Mouse (Mus musculus): ENCODE results near the gene Ctdspl. TPM values are rescaled to one million over a fixed set of nuclear protein-coding genes. Genes with fewer than 3 reads are reported as not detected.

The Ctdspl gene
- polyA plus RNA-seq, 1 experiment from 2014 or later = 3.1 TPM

- H3K36me3 ChIP-seq (ENCODE audit: inconsistent target) = no peaks in the 10 kb centered on the region
- no peak overlapping the region for H3K27ac ChIP-seq
- H3K4me3 ChIP-seq (ENCODE audit: inconsistent target) = no peak overlapping the region
- H3K79me2 ChIP-seq (ENCODE audit: inconsistent target) = no peaks in the 10 kb centered on the region
- WGBS (ENCODE audit: missing documents) = 100% methylated on average over 4 of the region's 4 CpGs
Measured at GRCm38 (mm10) chr9:118949654-118950053, 23.4 kb downstream of the Ctdspl start.

DNA sequence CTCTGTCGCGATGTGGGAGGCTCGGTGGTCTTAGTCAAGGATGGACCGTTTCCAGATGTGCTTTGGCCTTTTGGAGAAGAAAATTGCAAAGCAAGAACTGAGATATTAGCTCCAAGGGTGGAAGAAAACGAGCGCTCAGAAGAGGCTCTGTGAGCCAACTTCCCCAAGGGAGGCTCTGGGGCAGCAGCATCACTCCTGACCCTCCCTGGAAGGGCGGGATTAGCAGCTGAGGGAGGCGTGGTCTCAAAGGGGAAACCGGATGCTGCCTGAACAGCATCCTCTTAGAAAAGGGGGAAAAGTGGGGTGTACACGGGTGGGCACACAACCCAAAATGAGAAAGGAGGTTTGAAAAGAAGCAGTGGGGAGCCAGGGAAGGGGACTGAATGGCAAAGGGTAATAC is 23.8 kb downstream of the Ctdspl start:
- Histone ChIP-seq H3K4me3 (ENCODE audit: inconsistent target) (no peak overlapping the region), H3K27ac (no peak overlapping the region), H3K36me3 (ENCODE audit: inconsistent target) (no peaks in the 10 kb centered on the region), H3K79me2 (ENCODE audit: inconsistent target) (no peaks in the 10 kb centered on the region)
- 62% methylated on average over 9 of the region's 10 CpGs for WGBS (ENCODE audit: missing documents)

DNA sequence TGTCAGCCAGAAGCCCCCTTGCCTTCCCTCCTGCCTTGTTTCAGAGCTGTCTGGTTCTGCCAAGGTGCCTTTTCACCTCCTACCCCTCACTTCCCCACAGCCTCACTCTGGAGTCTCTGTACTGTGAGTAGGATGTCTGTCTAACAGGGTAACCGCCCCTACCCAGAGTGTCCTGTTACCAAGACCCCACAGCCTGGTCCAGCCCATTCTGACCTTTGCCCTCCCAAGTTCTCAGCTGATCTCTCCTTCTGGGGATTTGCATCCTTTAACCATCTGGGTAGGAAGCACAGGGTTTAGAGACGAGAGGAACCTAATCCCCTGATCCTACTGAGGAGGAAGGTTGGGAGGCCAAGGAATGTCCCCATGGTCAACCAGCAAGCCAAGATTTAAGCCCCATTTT is 24.5 kb downstream of the Ctdspl start:
- Histone ChIP-seq H3K79me2 (ENCODE audit: inconsistent target) (no peaks in the 10 kb centered on the region), H3K36me3 (ENCODE audit: inconsistent target) (no peaks in the 10 kb centered on the region), H3K27ac (no peak overlapping the region), H3K4me3 (ENCODE audit: inconsistent target) (no peak overlapping the region)
- 91% methylated on average over 2 of the region's 2 CpGs for WGBS (ENCODE audit: missing documents)

GRCm38 (mm10) chr9:118951381-118951780 is 25.1 kb downstream of the Ctdspl start:
- Histone ChIP-seq H3K27ac (no peak overlapping the region), H3K36me3 (ENCODE audit: inconsistent target) (no peaks in the 10 kb centered on the region)
- WGBS (ENCODE audit: missing documents) = 94% methylated on average over 7 of the region's 7 CpGs

GRCm38 (mm10) chr9:118952180-118952579 is 25.9 kb downstream of the Ctdspl start:
- Histone ChIP-seq H3K36me3 (ENCODE audit: inconsistent target) (no peaks in the 10 kb centered on the region), H3K79me2 (ENCODE audit: inconsistent target) (no peaks in the 10 kb centered on the region), H3K27ac (no peak overlapping the region), H3K4me3 (ENCODE audit: inconsistent target) (no peak overlapping the region)
- 96% methylated on average over 16 of the region's 16 CpGs for WGBS (ENCODE audit: missing documents)

More at GRCm38 (mm10) chr9:118951381-118951780, 25.1 kb downstream of the Ctdspl start:
- Histone ChIP-seq H3K4me3 (ENCODE audit: inconsistent target) (no peak overlapping the region), H3K79me2 (ENCODE audit: inconsistent target) (no peaks in the 10 kb centered on the region)

DNA sequence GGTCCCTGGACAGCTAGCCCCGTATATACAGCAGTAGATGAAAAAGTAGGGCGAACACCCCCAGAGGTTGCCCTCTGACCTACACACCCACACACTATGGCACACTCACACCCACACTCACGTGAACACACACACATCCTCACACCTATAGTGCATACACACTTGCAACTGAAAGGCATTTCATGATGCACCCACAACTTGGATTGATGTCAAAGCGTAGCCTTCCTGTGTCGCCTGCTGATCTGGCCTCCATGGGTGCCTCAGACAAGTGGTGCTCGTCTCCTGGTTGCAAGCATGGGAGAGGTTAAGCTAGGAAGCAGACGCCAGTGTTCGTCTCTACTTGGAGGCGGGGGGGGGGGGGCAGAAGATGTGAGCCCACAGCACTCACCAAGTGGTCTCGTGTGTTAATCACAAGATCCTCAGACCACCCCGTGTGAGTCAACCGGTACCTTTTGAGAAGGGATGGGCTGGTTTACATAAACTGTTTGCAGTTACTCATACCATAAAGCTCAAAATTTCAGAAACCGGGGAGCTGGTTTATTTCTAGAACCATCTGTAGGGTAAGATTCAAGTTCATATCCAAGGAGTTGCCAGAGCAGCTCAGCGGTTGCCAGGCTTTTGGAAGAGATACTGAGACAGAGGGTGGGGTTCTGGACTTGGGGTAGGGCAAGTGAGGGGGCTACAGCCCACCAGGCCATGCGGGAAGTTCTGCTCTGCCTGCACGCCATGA is 27.4 kb downstream of the Ctdspl start:
- 96% methylated on average over 16 of the region's 16 CpGs for WGBS (ENCODE audit: missing documents)
- no peaks in the 10 kb centered on the region for H3K36me3 ChIP-seq (ENCODE audit: inconsistent target)

GRCm38 (mm10) chr9:118958802-118959201 is 32.5 kb downstream of the Ctdspl start:
- 62% methylated on average over 7 of the region's 7 CpGs for WGBS (ENCODE audit: missing documents)
- no peaks in the 10 kb centered on the region for H3K36me3 ChIP-seq (ENCODE audit: inconsistent target)
- H3K4me3 ChIP-seq (ENCODE audit: inconsistent target) = no peak overlapping the region
- H3K27ac ChIP-seq = no peak overlapping the region
- no peaks in the 10 kb centered on the region for H3K79me2 ChIP-seq (ENCODE audit: inconsistent target)

More for the DNA sequence above, 27.4 kb downstream of the Ctdspl start:
- Histone ChIP-seq H3K4me3 (ENCODE audit: inconsistent target) (no peak overlapping the region), H3K27ac (no peak overlapping the region), H3K79me2 (ENCODE audit: inconsistent target) (no peaks in the 10 kb centered on the region)

GRCm38 (mm10) chr9:118960415-118961091 is 34.3 kb downstream of the Ctdspl start:
- no peaks in the 10 kb centered on the region for H3K36me3 ChIP-seq (ENCODE audit: inconsistent target)
- H3K27ac ChIP-seq = no peak overlapping the region
- H3K4me3 ChIP-seq (ENCODE audit: inconsistent target) = no peak overlapping the region
- 72% methylated on average over 16 of the region's 16 CpGs for WGBS (ENCODE audit: missing documents)
- no peaks in the 10 kb centered on the region for H3K79me2 ChIP-seq (ENCODE audit: inconsistent target)

- Histone ChIP-seq H3K4me3 (ENCODE audit: inconsistent target) (no peak overlapping the region), H3K36me3 (ENCODE audit: inconsistent target) (no peaks in the 10 kb centered on the region), H3K27ac (no peak overlapping the region), H3K79me2 (ENCODE audit: inconsistent target) (no peaks in the 10 kb centered on the region)
- WGBS (ENCODE audit: missing documents) = 94% methylated on average over 9 of the region's 9 CpGs
Measured at GRCm38 (mm10) chr9:118963149-118963548, 36.9 kb downstream of the Ctdspl start.

DNA sequence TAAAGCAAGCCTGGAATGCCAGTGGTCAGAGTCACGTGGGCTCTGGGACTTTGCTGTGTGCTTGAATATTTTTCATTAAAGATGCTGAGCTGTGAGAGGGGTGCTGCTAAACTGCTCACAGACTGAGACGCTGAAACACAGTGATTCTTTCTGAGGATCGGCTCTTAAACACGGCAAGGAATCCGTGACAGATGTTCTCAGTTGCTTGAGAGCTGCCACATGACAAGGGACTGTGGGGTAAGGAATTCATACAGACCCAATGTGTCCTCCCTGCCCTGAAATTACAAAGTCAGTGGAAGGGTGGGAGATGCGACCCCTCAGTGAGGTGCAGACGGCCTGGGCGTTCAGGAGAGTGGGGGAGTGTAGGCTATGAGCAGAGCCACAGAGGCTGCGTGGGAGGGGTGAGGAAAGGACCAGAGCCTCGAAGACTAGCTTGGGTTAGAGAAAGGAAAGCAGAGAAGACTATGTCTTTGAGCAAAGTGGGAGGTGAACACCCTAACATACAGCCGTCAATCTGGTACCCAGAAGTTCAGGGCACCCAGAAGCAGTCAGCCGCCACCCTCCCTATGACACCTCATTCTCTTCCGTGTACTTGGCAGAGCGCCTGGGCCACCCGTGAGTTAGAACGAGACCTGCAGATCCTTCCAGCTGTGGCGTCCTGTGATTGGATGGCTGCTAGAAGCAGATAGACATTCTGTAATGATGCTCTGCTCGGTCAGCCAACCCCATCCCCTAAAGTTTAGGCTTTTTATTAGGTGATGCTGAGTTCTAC is 38.2 kb downstream of the Ctdspl start:
- H3K79me2 ChIP-seq (ENCODE audit: inconsistent target) = no peaks in the 10 kb centered on the region
- 92% methylated on average over 18 of the region's 18 CpGs for WGBS (ENCODE audit: missing documents)
- H3K36me3 ChIP-seq (ENCODE audit: inconsistent target) = no peaks in the 10 kb centered on the region
- no peak overlapping the region for H3K4me3 ChIP-seq (ENCODE audit: inconsistent target)
- H3K27ac ChIP-seq = no peak overlapping the region

GRCm38 (mm10) chr9:118969810-118970209 is 43.6 kb downstream of the Ctdspl start:
- WGBS (ENCODE audit: missing documents) = 90% methylated on average over 4 of the region's 4 CpGs
- H3K27ac ChIP-seq = no peak overlapping the region
- H3K79me2 ChIP-seq (ENCODE audit: inconsistent target) = no peaks in the 10 kb centered on the region
- no peaks in the 10 kb centered on the region for H3K36me3 ChIP-seq (ENCODE audit: inconsistent target)
- H3K4me3 ChIP-seq (ENCODE audit: inconsistent target) = no peak overlapping the region

DNA sequence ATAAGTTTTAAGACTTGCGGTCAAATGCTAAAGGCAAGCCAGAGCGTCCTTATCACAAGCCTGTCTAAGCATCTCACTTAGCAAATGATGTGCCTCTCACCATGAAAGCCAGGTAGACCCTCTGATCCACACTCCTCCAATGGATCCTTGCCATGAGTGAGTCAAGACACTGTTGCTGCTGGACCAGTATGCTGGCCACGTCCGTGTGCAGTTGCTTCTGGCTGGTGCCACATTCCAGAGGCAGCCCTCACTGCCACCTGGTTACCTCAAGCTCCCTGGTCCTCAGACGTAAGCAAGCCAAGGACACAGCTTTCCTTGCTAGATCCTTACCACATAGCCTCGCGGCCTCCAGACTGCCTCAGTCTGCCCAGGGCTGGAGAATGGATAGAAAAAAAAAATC is 46.8 kb downstream of the Ctdspl start:
- Histone ChIP-seq H3K27ac (no peak overlapping the region), H3K36me3 (ENCODE audit: inconsistent target) (no peaks in the 10 kb centered on the region), H3K4me3 (ENCODE audit: inconsistent target) (no peak overlapping the region), H3K79me2 (ENCODE audit: inconsistent target) (no peaks in the 10 kb centered on the region)
- 94% methylated on average over 7 of the region's 7 CpGs for WGBS (ENCODE audit: missing documents)

DNA sequence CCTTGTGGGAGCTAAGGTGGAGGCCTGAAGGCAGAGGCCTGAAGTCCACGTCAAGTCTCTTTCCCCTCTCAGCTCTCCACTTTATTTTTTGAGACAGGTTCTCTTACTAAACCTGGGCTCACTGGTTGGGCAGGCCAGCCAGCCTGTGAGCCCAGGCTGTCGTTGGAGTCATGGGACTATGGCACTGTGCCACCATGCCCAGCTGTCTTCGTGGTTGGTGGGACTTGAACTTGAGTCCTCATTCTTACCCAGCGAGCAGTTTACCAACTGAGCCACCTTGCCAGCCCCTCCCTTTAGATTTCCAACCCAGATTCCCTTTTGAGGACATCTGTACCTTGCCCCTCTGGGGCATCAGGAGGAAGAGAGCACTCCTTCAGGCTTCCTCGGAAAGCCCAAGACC is 47.3 kb downstream of the Ctdspl start:
- WGBS (ENCODE audit: missing documents) = 65% methylated on average over 5 of the region's 5 CpGs
- Histone ChIP-seq H3K4me3 (ENCODE audit: inconsistent target) (no peak overlapping the region), H3K36me3 (ENCODE audit: inconsistent target) (no peaks in the 10 kb centered on the region), H3K27ac (no peak overlapping the region), H3K79me2 (ENCODE audit: inconsistent target) (no peaks in the 10 kb centered on the region)

GRCm38 (mm10) chr9:118974148-118974547 is 47.9 kb downstream of the Ctdspl start:
- Histone ChIP-seq H3K36me3 (ENCODE audit: inconsistent target) (no peaks in the 10 kb centered on the region), H3K4me3 (ENCODE audit: inconsistent target) (no peak overlapping the region), H3K27ac (no peak overlapping the region), H3K79me2 (ENCODE audit: inconsistent target) (no peaks in the 10 kb centered on the region)
- WGBS (ENCODE audit: missing documents) = 80% methylated on average over 5 of the region's 5 CpGs

GRCm38 (mm10) chr9:118975211-118975671 is 49.0 kb downstream of the Ctdspl start:
- H3K79me2 ChIP-seq (ENCODE audit: inconsistent target) = no peaks in the 10 kb centered on the region
- no peak overlapping the region for H3K4me3 ChIP-seq (ENCODE audit: inconsistent target)
- 92% methylated on average over 11 of the region's 11 CpGs for WGBS (ENCODE audit: missing documents)
- H3K36me3 ChIP-seq (ENCODE audit: inconsistent target) = no peaks in the 10 kb centered on the region
- H3K27ac ChIP-seq = no peak overlapping the region
